Mouse (Mus musculus): ENCODE measurements around the gene Syne2. TPM values are rescaled to one million over a fixed set of nuclear protein-coding genes. Genes with fewer than 3 reads are reported as not detected.
"Not testable (repeated sequence)": the region's sequence is repeated elsewhere in the genome, so short reads cannot be mapped to it uniquely, and the experiment has no call there.

Syne2 gene
- total RNA-seq, 2 experiments from 2014 or later = 37.6 to 43.8 TPM

DNA sequence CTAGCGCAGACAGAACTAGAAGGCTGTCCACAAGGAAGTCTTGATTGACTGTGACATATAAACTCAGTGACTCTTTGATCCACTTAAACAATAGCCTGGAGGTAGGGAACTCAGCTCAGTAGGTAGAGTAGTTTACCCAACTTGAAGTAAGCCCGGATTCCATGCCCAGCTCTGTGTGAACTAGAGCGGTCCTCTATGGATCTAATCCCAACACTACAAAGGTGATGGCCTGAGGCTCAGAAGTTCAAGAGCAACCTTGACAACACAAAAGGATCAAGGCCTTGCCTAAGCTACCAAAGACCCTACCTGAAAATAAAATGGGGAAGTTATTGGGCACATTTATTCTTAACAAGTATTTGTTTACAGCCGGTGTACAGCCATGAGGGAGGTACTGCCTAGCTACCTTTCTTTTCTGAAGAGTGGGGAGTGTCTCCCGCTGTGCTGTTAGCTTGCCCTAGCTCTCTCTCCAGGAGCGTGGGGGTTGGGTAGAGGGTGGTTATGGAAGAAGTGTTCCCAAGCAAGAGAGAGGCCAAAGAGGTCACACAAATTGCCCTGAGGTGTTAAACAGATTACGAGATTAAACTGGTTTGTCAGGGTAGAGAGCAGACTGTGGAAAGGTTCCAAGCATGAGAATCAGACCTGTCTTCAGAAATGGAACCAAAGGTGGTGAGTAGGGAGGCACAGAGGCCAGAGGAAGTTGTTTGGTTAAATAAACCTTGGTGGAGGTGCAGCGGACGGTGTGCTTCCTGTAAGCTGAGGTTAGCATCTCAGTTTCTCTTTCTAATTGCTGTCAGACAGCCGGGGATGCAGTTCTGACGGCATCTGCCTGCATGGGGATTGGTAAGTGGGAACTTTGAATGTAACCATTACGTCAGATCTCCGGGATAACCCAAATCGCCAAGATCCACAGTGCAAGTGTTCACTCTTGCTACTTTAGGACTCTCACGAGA, 268.3 kb downstream of the Syne2 start:
- intact Hi-C loops (cut with DNase I) = no loop called here
- no peak for DNase-seq

DNA sequence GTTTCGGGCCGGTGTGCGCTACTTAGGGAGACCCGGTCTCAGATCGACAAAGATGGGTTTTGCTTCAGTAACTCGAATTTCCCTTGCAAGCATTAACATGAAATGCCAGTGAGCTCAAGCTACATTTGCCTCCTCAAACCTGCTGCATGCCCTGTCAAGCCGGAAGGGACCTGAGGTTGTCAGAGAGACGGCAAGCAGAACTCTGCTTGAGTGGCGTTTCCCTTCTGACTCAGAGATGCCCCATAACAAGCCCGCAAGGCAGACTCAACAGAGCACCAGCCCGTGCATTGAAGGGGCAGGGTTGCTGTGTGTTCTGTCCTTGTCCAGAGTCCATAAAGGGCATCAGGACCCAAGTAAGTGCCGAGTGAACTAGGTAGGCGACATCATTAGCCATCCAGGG, 269.1 kb downstream of the Syne2 start:
- no peak for DNase-seq
- intact Hi-C loops (cut with DNase I) = no loop called here

DNA sequence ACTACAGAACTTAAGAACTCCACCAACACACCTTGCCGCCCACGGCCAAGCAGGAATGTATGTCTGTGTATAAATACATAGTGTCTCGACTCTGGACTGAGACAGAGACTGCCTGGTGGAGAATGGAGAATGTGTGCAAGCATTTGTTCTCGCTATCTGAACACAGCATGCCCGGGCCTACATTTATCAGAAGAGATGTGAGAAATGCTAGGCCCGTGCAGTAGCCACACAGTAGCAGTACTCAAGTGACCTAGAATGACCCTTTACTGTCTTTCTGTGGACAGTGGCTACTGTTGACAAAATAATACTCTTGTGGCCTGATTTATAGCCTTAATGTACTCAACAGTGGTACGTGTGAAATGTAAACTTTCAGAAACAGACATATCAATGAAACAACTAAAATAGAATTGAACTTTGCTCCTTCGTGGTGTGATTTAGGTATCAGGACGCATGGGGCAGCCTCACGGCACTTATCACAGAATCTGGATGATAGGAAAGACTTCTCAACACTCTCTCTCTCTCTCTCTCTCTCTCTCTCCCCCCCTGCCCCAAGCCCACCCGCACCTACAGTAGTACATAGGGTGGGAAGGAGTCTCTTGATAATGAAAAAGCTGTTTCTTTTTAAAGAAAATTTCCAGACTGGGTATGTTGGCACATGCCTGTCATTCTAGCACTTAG, 275.0 kb downstream of the Syne2 start:
- intact Hi-C loops (cut with DNase I) = no loop called here

DNA sequence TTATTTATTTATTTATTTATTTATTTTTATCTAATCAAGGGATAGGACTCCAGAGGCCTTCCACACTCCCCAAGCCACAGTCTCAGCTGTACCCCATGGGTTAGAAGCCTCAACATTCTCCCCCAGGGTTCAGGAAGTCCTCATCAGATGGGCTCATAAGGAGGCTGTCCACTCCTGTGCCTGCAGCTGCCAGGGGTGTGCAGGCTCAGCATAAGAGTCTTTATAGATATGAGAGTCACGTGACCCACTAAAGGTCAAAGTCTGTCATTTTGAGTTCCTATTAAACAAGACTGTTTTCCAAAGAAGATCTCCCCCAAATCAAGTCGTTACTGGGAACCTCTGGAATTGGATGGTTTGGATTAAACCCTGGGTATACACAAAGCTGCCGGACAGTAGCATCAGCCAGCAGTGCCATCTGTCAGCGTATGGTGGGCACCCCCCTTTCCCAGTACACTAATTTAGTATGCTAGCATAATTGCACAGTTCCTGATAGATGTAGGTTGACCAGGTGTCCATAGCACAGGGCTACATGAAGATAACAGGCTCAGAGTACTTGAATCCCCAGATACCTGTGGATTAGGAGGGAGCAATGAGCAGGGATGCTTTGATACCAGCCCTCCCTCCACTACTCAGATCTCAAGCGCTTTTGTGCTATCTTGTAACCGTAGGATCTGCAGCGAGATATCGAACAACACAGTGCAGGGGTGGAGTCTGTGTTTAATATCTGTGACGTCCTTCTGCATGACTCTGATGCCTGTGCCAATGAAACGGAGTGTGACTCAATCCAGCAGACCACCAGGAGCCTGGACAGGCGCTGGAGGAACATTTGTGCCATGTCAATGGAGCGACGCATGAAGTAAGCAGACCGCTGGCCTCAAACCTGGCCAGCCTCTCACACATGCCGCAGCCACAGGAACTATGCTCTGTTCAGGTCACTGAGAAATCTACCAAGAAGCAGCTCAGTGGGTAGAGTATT, 276.0 kb downstream of the Syne2 start:
- intact Hi-C loops (cut with DNase I) = no loop called here
- DNase-seq = peak; percentile 26

More for the DNA sequence above, 275.0 kb downstream of the Syne2 start:
- DNase-seq = no peak

DNA sequence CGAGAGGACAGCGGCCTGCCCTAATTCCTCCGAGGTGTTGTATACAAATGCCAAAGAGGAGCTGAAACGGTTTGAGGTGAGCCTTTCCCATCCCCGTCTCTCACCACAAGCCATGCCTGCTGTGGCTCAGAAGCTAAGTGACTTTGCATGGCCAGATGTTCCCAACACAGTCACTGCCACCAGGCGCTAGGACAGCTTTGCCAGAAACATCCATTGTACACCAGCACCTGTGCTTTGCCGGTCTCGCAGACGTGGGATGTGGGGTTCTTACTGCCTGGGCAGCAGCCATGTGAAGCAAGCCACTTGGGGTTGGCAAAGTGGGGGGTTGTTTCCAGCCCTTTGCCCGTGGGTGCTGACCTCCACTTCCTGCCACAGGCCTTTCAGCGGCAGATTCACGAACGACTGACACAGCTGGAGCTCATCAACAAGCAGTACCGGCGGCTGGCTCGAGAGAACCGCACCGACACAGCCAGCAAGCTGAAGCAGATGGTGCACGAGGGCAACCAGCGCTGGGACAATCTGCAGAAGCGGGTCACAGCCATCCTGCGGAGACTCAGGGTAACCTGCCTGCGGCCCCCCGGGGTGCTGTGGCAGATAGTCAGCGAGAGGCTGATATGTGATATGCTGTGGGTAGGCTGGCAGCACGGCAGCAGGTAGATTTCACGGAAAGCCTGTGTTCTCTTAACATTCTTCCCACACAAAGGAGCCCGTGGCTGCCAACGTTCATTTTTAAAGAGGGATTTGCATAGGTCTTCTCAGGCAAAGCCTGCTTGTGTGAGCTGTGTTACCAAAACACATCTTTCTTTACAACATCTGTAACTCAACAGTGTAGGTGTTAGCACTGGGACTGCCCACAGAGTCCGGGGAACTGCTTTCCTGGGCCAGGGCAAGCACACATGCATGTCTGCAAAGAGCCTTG, 277.4 kb downstream of the Syne2 start:
- peak; percentile 35 for DNase-seq

DNA sequence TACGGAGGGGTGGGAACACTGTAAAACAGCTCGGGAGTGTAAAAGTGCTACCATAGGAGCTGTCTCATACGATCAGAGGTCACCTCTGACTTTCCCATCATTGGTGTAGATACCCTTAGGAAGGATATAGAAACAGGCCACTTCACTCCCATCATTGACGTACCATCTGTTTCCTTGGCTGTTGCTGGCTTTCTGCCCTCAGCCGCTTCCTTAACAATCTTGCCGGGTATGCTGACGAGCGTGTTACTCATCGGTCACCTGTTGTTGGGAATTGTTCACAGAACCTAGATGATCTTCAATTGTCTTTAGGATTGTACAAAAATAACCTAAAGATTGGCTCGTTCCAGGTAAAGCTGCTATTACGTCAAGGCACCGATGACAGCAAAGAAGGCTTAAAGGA, 284.7 kb downstream of the Syne2 start:
- DNase-seq = peak; percentile 60
- intact Hi-C loops (cut with DNase I) = no loop called here

More for the DNA sequence above, 277.4 kb downstream of the Syne2 start:
- intact Hi-C loops (cut with DNase I) = no loop called here

DNA sequence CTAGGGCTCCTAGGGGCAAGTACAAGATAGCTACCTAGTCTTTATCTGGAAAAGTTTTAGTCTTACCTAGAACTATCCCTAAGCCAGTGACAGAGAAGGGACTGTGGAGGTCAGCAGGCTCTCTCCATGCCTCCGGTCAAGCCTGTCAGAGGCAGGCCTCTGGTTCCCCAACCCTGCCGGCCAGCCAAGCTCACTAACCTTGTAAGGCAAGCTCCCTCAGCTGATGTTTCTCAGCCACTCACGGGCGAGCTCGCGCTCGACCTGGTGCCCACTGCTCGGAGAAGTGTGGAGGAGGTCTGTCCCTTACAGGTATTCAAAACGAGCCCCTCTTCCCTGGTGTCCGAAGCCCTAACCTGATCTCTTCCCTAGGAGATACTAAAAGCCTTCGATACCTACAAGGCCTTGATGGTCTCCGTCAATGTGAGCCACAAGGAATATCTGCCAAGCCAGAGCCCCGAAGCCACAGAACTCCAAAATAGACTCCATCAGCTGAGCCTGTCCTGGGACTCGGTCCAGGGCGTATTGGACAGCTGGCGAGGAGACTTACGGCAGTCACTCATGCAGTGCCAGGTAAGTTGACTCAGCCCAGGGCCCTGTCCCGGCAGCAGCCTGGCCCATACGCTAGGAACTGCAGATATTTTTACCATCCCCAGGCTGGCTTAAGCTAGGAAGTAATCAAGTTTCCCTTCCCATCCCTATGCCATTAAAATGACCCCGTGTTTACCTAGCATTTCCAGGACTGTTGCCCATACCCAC, 286.8 kb downstream of the Syne2 start:
- DNase-seq = no peak
- intact Hi-C loops (cut with DNase I) = no loop called here

DNA sequence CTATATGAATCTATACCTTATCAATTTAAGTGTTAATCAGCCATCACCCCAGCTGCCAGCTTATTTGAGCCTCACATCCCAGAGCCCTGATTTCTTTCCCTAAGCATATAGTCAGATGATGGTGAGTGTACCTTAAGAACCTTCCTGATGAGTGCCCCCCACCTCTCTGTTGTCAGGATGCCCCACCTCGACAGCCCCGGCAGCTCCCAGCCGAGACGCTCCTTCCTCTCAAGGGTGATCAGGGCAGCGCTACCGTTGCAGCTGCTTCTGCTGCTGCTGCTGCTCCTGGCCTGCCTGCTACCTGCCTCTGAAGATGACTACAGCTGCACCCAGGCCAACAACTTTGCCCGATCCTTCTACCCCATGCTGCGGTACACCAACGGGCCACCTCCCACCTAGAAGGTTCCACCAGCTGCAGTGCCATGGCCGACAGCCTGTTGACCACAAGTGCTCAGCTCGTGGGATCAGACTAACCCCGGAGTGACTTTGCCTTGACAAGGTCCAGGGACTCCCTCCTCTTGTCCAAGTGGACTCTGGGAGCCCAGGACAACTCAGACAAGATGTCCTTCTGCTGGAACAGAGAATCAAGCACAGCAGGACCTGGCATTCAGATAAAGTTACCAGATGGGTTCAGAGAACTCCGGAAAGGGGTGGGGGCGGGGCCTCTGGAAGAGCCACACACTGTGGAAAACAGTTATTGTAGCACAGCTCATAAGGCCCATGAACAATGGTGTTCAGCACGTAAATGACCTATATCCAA, 291.9 kb downstream of the Syne2 start:
- peak; percentile 86 for DNase-seq
- intact Hi-C loops (cut with DNase I) = no loop called here

DNA sequence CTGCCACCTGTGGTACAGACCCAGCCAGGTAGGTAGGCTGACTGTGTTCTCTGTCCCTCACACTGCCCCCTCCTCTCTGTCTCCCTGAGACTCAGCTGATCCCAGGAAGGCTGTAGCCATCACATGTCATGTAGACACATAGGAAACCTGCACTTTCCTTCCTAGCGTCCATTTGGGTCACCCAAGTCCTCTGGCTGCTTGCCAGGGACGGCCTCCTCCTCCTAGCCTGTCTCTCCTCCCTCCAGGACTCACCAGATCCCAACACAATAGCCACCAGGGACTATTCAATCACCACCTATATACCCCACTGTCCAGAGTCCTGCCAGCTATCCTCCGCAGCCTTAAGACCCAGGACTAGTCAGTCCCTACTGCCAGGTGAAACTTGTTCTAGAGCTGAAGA, 293.1 kb downstream of the Syne2 start:
- intact Hi-C loops (cut with DNase I) = no loop called here

DNA sequence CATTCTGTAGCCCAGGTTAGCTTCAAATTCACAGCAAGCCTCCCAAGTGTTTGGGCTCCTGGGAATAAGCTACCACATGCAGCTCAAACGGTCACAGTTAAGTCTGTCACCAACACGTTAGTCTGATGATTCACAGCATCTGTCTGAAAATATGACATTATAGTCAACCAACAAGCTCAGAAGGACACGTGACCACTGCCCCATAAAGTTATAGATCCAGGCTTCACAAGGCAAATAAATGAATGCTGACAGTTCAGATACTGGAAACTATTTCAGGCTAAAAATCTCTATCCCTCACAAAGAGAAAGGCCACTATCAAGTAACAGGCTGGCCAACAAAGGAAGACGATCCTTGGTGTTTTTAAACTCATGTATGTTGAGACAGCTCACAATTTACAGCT, 298.6 kb downstream of the Syne2 start:
- intact Hi-C loops (cut with DNase I) = no loop called here
- no peak for DNase-seq

More for the DNA sequence above, 293.1 kb downstream of the Syne2 start:
- no peak for DNase-seq

DNA sequence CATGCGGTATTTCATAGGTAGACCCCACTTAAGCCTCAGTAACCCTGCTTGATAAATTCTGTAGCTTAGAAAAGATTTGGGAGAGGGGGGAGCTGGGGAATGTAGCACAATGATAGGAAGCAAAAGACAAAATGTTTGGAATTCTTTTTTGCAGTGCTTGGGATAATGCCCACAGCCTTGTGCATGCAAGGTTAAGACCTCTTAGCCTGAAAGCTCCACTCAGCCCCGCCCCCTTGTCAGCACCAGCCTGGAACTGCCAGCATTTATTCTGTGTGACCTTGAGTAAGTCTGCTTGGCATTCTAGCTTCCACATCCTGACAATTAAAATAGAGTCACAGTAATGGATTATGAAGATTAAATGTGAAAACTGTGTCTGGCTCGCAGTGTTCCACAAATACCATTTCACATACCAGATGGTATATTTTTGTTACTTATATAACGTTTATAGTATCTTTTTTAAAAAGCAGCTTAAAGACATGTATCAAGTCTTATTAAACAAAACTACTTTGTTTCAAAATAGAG, 299.8 kb downstream of the Syne2 start:
- DNase-seq = no peak
- intact Hi-C loops (cut with DNase I) = no loop called here

DNA sequence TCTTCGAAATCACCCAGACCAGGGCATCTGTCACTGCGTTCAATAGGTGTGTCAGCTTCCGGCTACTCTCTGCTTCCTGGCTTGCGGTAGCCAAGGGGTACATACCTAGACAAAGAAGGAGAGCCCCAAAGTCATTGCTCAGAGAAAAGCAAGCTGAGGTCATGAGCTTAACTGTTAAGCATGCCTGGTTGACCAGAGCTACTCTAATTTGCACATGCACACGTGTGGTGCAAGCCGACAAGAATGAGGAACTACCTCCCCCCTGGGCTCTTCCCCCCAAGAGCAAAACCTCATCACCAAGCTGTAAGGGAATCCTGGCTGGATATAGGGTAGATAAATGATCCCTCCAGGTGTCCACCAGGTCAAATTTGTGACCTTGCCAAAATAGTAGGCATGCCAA, 305.3 kb downstream of the Syne2 start:
- DNase-seq = no peak
- intact Hi-C loops (cut with DNase I) = no loop called here

DNA sequence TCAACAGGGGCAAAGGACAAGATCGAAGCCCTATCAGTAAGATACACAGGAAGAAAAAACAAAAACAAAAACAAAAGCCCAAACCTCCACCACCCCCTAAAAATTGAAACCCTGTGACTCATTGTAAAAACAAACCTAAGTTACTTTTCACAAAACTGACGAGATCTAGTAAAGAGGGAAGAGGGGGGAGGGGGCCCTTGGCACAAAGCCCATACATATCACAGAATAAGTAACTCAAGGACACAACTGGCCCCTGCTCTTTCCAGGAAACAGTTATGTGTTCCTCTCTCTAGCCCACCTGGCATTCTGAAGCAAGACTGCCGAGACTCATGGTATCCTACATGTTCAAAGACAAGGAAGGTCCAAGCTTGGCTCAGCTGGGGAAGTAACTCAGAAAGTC, 310.4 kb downstream of the Syne2 start:
- intact Hi-C loops (cut with DNase I) = no loop called here
- no peak for DNase-seq

DNA sequence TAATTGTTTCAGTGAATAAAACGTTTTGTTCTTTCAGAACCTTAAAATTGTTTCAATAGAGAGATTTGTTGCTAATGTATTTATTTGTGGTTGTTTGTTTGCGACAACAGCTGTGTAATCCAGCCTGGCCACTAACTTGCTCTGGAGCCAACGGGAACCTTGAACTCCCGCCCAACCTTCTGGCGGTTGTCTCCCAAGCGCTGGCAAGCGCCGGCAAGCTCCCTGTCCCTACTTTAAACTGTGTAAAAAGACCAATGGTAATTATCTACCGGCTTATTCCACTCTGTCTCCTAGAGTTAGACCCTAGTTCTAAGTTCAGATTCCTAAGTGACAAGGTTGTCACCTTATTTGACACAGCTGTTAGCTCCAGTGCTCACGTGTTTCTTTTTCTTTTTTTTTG, 310.9 kb downstream of the Syne2 start:
- DNase-seq = peak; percentile 66
- intact Hi-C loops (cut with DNase I) = no loop called here

DNA sequence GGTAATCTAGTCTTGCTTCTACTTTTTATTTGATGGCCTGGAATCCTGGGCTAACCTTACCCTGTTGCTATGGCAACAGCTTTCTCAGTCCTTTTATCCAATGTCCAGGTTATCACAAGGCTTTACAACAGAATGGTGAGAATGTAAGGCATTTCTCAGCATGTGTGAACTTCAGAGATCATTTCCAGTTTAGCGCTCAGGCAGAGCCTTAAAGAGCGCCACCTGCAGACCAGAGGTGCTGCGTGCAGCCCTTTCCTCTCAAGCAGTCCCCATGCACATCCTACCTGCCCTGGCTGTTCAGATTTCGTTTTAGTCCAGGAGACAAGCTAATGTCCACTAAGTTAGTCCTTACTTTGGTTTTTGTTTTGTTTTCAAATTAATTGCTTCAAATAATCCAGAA, 312.3 kb downstream of the Syne2 start:
- peak; percentile 58 for DNase-seq
- intact Hi-C loops (cut with DNase I) = no loop called here

DNA sequence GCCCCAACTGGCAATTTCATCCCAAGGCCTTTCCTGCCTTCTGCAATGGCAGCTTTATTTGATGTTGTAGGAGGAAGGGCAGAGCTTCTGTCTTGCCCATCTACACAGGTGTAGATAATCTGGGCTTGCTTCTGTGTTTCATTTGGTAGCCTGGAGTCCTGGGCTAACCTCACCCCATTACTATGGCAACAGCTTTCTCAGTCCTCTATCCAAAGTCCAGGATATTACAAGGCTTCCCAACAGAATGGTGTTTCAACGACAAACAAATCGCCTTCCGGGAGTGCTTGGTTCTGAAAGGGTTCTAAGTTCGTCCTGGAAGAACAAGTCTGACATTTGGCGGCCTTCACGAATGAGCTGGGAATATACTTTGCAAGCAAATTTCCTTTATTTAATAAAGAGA, 313.0 kb downstream of the Syne2 start:
- DNase-seq = no peak
- intact Hi-C loops (cut with DNase I) = no loop called here

DNA sequence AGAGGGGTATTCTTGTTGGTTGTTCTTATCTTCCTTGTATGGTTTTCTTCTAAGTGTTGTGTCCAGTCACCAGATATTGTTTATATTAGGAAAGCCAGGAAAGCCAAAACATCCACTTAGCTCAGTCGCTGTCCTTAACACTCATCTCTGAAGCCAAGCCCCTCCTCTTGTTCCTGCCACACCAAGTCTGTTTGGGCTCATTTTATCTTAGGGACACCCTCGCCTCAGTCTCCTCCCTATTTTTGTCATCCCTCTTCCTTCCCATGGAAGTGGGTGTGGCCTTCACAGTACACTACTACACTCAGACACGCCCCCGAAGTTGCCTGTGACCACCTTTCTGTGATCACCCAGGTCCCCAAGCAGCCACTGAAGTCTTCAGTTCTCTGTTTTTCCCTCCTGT, 314.7 kb downstream of the Syne2 start:
- DNase-seq = no peak
- intact Hi-C loops (cut with DNase I) = no loop called here

DNA sequence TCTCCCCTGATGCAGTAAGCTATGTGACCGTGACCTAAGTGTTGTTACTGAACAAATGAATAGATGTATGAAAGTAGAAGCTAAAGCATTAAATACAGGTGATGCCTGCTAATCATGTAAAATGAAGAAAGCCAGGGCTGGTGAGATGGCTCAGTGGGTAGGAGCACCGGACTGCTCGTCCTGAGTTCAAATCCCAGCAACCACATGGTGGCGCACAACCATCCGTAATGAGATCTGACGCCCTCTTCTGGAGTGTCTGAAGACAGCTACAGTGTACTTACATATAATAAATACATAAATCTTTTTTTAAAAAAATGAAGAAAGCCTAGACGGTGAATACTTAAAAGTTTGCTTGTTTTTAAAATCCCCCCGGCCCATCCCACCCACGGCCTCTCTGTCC, 315.1 kb downstream of the Syne2 start:
- intact Hi-C loops (cut with DNase I); DNase-seq: not testable (repeated sequence)
